Mouse (Mus musculus): ENCODE results near the gene Slc7a5.

Gene Slc7a5

GRCm38 (mm10) chr8:121936391-121936790, 28.9 kb upstream of the Slc7a5 start:
- DNase-seq (ENCODE audit: extremely low read depth, insufficient read length, low spot score), result no peak

- no peak for DNase-seq (ENCODE audit: extremely low read depth, insufficient read length, low spot score)
These were observed 28.1 kb upstream of the Slc7a5 start for GRCm38 (mm10) chr8:121935341-121936294.

GRCm38 (mm10) chr8:121934923-121935322, 27.4 kb upstream of the Slc7a5 start:
- no peak for DNase-seq (ENCODE audit: extremely low read depth, insufficient read length, low spot score)

GRCm38 (mm10) chr8:121934506-121934905, 27.0 kb upstream of the Slc7a5 start:
- DNase-seq (ENCODE audit: extremely low read depth, insufficient read length, low spot score), result no peak

- no peak for DNase-seq (ENCODE audit: extremely low read depth, insufficient read length, low spot score)
These were observed 25.4 kb upstream of the Slc7a5 start for GRCm38 (mm10) chr8:121932668-121933520.

DNA sequence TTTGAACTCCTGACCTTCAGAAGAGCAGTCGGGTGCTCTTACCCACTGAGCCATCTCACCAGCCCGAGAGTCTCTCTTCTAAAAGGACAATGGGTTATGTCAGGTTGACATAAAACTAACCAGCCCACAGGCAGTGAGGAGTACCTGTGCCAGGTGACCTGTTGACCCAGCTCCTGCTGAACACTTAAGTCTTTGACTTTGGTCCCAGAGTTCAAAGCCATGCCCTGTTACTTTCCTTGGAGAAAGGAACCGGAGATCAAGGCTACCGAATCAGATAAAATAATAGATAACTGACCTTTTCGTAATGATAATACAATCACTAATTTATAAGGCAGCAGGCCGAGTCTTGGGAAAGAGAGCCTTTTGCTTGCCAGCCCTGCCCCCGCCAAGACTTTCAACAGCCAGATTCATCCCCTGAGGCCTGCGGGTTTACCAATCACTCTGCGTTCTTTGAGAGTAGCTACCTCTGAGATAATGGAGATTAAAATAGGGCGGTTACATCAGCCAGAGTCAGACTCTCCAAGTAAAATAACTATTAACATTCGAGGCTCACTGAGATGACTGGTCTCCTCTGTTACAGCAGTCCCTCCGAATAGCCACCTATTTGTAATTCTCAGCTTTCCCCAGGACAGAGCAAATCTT, 24.7 kb upstream of the Slc7a5 start:
- DNase-seq (ENCODE audit: extremely low read depth, insufficient read length, low spot score), result no peak

DNA sequence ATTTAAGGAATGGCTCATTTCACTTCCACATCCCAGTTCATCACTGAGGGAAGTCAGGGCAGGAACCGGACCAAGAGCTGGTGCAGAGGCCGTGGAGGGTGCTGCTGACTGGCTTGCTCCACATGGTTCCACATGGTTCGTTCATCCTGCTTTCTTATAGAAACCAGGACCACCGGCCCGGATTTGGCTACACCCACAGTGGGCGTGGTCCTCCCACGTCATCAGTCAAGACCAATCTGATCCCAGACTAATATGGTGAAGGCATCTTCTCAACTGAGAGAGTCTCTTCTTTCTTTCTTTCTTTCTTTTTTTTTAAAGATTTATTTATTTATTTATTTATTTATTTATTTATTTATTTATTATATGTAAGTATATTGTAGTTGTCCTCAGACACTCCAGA, 24.1 kb upstream of the Slc7a5 start:
- DNase-seq (ENCODE audit: extremely low read depth, insufficient read length, low spot score), result no peak

DNA sequence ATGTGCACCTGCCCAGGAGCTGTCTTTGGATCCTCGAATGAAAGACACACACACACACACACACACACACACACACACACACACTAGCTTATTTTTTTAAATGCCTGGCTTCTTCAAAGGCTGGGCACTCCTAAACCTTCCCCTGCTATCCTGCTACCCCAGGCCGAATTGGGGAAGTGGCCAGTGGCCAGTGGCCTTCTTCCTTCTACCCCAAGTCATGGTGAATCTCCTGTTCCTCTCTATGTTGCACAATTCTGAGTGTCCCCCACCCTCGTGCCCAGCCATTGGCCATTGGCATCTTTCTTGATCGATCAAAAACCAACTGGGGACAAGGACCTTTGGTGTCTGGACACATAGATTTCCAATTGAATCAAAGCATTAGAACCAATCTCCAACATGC, 22.6 kb upstream of the Slc7a5 start:
- DNase-seq (ENCODE audit: extremely low read depth, insufficient read length, low spot score), result no peak

DNA sequence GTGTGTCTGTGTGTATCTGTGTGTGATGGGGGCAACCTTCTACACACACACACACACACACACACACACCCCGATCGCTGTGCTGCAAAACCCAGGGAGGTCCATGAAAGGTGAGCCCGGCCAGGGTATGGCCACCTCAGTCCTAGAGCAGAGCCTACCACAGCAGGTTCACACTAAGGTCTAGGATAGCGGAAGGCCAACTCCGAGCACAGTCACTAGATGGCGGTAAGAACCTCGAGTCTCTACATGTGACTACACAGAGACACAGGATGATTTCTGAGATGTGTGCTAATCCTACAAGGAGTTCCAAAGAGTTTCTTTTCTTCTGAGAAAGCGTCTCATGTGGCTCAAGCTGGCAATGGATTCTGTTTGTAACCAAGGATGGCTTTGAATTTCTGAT, 19.8 kb upstream of the Slc7a5 start:
- no peak for DNase-seq (ENCODE audit: extremely low read depth, insufficient read length, low spot score)

GRCm38 (mm10) chr8:121926266-121926665, 18.8 kb upstream of the Slc7a5 start:
- no peak for DNase-seq (ENCODE audit: extremely low read depth, insufficient read length, low spot score)

DNA sequence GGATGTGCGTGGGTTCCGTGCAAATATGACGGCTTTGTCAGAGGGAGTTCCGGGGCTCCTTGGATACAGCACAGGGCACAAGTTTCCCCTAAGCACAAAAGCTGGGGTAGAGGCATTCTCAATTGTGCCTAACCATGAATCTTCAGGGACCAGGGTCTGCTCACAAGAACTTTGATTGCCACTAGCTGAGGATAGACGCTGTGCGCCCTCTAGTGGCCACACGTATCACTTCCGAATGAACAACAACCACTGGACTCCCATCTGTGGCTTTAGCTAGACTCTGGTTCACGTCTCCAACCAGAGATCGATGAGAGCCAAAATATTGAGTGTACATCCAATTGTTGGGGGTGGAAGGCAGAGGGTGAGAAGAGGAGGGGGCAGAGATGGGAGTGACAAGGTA, 18.1 kb upstream of the Slc7a5 start:
- no peak for DNase-seq (ENCODE audit: extremely low read depth, insufficient read length, low spot score)

DNA sequence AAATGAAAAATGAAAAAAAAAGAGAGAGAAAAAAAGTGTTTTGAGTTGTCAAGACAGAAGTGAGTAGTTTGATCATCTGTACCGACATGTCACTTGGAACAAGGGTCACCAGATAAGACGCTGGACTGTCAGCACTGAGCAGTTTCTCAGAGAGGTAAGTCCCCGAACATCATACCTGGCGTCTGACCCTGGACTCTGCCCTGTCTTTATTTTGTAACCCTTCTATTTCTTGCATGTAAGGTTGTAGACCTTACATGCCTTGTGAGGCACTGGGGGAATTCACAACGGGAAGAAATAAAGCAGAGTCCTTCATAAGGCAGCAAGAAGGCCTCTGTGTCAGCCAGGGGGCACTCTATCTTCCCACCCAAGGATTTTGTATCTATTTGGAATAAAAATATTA, 17.2 kb upstream of the Slc7a5 start:
- DNase-seq (ENCODE audit: extremely low read depth, insufficient read length, low spot score), result no peak

GRCm38 (mm10) chr8:121922101-121922500, 14.6 kb upstream of the Slc7a5 start:
- DNase-seq (ENCODE audit: extremely low read depth, insufficient read length, low spot score), result no peak

- no peak for DNase-seq (ENCODE audit: extremely low read depth, insufficient read length, low spot score)
These were observed 14.1 kb upstream of the Slc7a5 start for GRCm38 (mm10) chr8:121921582-121921981.

- DNase-seq (ENCODE audit: extremely low read depth, insufficient read length, low spot score), result peak; percentile 76
These were observed 12.2 kb upstream of the Slc7a5 start for GRCm38 (mm10) chr8:121919731-121920130.

GRCm38 (mm10) chr8:121919158-121919557, 11.7 kb upstream of the Slc7a5 start:
- no peak for DNase-seq (ENCODE audit: extremely low read depth, insufficient read length, low spot score)

- no peak for DNase-seq (ENCODE audit: extremely low read depth, insufficient read length, low spot score)
These were observed 5.9 kb upstream of the Slc7a5 start for GRCm38 (mm10) chr8:121913378-121913777.

GRCm38 (mm10) chr8:121912831-121913230, 5.3 kb upstream of the Slc7a5 start:
- no peak for DNase-seq (ENCODE audit: extremely low read depth, insufficient read length, low spot score)

DNA sequence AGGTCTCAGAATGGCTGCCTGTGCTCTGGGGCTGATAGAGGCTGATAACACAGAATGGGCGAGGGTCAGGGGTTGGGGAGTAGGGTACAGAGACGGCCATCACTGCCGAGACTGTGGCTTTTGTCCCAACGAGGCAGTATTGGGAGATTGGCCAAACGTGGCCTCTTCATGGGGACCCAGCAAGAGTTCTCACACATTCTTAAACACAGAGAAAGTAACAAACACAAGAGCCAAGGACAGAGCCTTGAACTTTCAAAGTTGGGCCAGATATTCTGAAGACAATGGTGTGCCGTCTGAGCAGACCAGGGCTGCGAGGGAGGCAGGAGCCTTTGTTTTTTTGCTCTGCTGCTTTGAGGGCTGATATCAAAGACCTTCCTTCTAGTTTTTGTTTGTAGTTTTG, 4.5 kb upstream of the Slc7a5 start:
- no peak for DNase-seq (ENCODE audit: extremely low read depth, insufficient read length, low spot score)

DNA sequence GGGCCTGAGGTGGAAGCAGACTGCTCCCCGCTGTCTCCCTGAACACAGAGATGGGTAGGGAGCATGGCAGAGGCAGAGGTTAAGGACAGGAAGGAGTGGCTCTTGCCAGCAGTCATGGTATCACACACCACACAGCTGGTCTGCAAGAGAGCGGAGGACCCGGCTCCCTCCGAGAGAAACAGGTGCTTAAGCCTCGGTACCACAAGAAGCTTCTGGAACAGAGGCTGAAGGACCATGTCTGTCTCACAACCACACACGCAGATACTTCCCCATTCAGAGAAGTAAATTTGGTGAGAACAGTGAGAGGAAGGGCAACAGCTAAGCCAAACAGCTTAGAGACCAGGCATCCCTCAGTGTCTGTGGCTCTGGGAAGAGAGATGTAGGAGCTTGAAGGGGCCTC, 3.9 kb upstream of the Slc7a5 start:
- no peak for DNase-seq (ENCODE audit: extremely low read depth, insufficient read length, low spot score)

- DNase-seq (ENCODE audit: extremely low read depth, insufficient read length, low spot score), result no peak
These were observed 2.2 kb upstream of the Slc7a5 start for GRCm38 (mm10) chr8:121909663-121910062.
